ENCODE assay signal across 20 mouse cellular contexts in the genomic region with DNA sequence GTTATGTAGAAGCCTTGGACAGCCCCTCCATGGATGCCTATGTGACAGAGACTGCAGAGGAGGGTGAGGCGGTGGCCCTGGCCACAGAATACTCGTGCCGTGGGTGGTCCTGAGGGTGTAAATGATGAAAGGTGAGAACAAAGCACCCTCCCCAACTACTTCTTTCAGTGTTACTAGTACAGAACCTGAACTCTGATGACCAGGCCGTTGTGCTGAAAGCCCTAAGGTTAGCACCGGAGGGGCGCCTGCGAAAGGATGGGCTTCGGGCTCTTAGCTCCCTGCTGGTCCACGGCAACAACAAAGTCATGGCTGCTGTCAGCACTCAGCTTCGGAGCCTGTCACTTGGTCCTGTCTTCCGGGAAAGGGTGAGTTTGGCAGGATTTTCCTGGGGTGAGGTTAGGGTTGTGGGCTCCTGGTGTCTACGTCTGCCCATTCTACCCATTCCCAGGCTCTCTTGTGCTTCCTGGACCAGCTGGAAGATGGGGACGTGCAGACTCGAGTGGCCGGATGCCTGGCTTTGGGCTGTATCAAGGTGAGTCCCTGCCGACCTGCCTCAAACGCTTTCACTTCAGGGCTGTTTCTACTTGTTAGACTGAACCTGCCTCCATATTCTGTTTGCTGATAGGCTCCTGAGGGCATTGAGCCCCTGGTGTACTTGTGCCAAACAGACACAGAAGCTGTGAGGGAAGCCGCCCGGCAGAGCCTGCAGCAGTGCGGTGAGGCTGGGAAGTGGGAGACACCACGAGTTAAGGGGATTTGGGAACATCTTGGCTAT. TPM values are rescaled to one million over a fixed set of nuclear protein-coding genes. Genes with fewer than 3 reads are reported as not detected.
DNase-seq lines count a peak whose midpoint lies in the region; ATAC-seq and TF ChIP-seq lines count a peak whose summit lies in the region.
"Had no signal": no experiment of that assay in that cellular context is flagged by ENCODE, and none has a peak within 500 bp of the region (broad histone marks: within the 10 kb centered on the region; RNA-seq: fewer than 3 reads in every experiment).

No protein-coding gene starts in this region.

- no peaks in the 10 kb centered on the region for H3K27me3 ChIP-seq in embryonic facial prominence, embryonic 13.5 days
- no peaks in the 10 kb centered on the region for H3K27me3 ChIP-seq in embryonic facial prominence, embryonic 10.5 days (replicated peaks; ENCODE audit: low read depth, poor library complexity, severe bottlenecking)
- H3K27me3 ChIP-seq in hindbrain, embryonic 12.5 days = no peaks in the 10 kb centered on the region
- H3K27me3 ChIP-seq in hindbrain, embryonic 10.5 days (ENCODE audit: insufficient read depth, poor library complexity, severe bottlenecking) = no peaks in the 10 kb centered on the region
- no peaks in the 10 kb centered on the region for H3K27me3 ChIP-seq in midbrain, embryonic 15.5 days (replicated peaks)
- H3K27me3 ChIP-seq in midbrain, postnatal 0 days (ENCODE audit: insufficient read depth, low read length) = no peaks in the 10 kb centered on the region
- H3K27me3 ChIP-seq in limb, embryonic 13.5 days = no peaks in the 10 kb centered on the region
- H3K27me3 ChIP-seq: lung, embryonic 15.5 days had no signal

- no peak overlapping the region for H3K4me2 ChIP-seq in embryonic facial prominence, embryonic 13.5 days
- H3K4me2 ChIP-seq in hindbrain, embryonic 12.5 days (replicated peaks) = no peak overlapping the region
- H3K4me2 ChIP-seq in midbrain, embryonic 15.5 days = no peak overlapping the region
- H3K4me2 ChIP-seq in midbrain, postnatal 0 days (ENCODE audit: low read depth, low read length, poor library complexity, severe bottlenecking) = no peak overlapping the region
- H3K4me2 ChIP-seq in limb, embryonic 13.5 days (replicated peaks) = no peak overlapping the region
- H3K4me2 ChIP-seq: liver, embryonic 11.5 days; lung, embryonic 15.5 days had no signal

- no peak overlapping the region for H3K27ac ChIP-seq in embryonic facial prominence, embryonic 13.5 days
- H3K27ac ChIP-seq in embryonic facial prominence, embryonic 10.5 days (replicated peaks) = no peak overlapping the region
- H3K27ac ChIP-seq in hindbrain, embryonic 12.5 days = peak overlapping the region; percentile 80; the same call in 1 of the 2 replicates
- no peak overlapping the region for H3K27ac ChIP-seq in hindbrain, embryonic 10.5 days
- H3K27ac ChIP-seq in midbrain, embryonic 15.5 days = peak overlapping the region; percentile 53; the same call in 1 of the 2 replicates
- no peak overlapping the region for H3K27ac ChIP-seq in midbrain, postnatal 0 days (ENCODE audit: low read depth, low read length)
- H3K27ac ChIP-seq in limb, embryonic 13.5 days = peak overlapping the region; percentile 35; the same call in 1 of the 2 replicates

- DNase-seq in embryonic facial prominence, embryonic 10.5 days (ENCODE audit: low spot score) = no peak
- DNase-seq in hindbrain, embryonic 10.5 days (ENCODE audit: low spot score) = no peak
- no peak for DNase-seq in midbrain, postnatal 0 days (ENCODE audit: low spot score)
- no peak for DNase-seq in cerebellum, postnatal 36 days
- DNase-seq: adrenal gland, adult 8-10 months; cerebellum, adult 8-10 months; embryo, embryonic 11 days; kidney, adult 9 months had no signal

- 89% methylated on average over 21 of the region's 21 CpGs for WGBS in embryonic facial prominence, embryonic 13.5 days
- WGBS in embryonic facial prominence, embryonic 10.5 days = 91% methylated on average over 21 of the region's 21 CpGs
- 92% methylated on average over 21 of the region's 21 CpGs for WGBS in hindbrain, embryonic 12.5 days
- WGBS in hindbrain, embryonic 10.5 days = 90% methylated on average over 21 of the region's 21 CpGs
- 88% methylated on average over 21 of the region's 21 CpGs for WGBS in midbrain, embryonic 15.5 days
- WGBS in midbrain, postnatal 0 days = 86% methylated on average over 21 of the region's 21 CpGs
- WGBS in limb, embryonic 13.5 days = 88% methylated on average over 21 of the region's 21 CpGs

- H3K36me3 ChIP-seq in embryonic facial prominence, embryonic 13.5 days = peaks cover 82% of the 10 kb centered on the region
- H3K36me3 ChIP-seq in embryonic facial prominence, embryonic 10.5 days (replicated peaks) = peaks cover 72% of the 10 kb centered on the region
- H3K36me3 ChIP-seq in hindbrain, embryonic 12.5 days = peaks cover 62% of the 10 kb centered on the region
- peaks cover 72% of the 10 kb centered on the region for H3K36me3 ChIP-seq in hindbrain, embryonic 10.5 days
- peaks cover 53% of the 10 kb centered on the region for H3K36me3 ChIP-seq in midbrain, embryonic 15.5 days (replicated peaks)
- H3K36me3 ChIP-seq in midbrain, postnatal 0 days (ENCODE audit: insufficient read depth, low read length) = peaks cover 61% of the 10 kb centered on the region
- H3K36me3 ChIP-seq in limb, embryonic 13.5 days = peaks cover 62% of the 10 kb centered on the region

- peaks cover 32% of the 10 kb centered on the region for H3K4me1 ChIP-seq in embryonic facial prominence, embryonic 13.5 days
- peaks cover 44% of the 10 kb centered on the region for H3K4me1 ChIP-seq in embryonic facial prominence, embryonic 10.5 days
- H3K4me1 ChIP-seq in hindbrain, embryonic 12.5 days = peaks cover 42% of the 10 kb centered on the region
- H3K4me1 ChIP-seq in hindbrain, embryonic 10.5 days (replicated peaks) = peaks cover 37% of the 10 kb centered on the region
- peaks cover 14% of the 10 kb centered on the region for H3K4me1 ChIP-seq in midbrain, embryonic 15.5 days
- H3K4me1 ChIP-seq in midbrain, postnatal 0 days (ENCODE audit: insufficient read depth, low read length) = no peaks in the 10 kb centered on the region
- H3K4me1 ChIP-seq in limb, embryonic 13.5 days = peaks cover 40% of the 10 kb centered on the region

- 0 out of 2 replicates have a peak overlapping the region, but pooled peaks have one; percentile 7 for H3K9ac ChIP-seq in embryonic facial prominence, embryonic 13.5 days
- no peak overlapping the region for H3K9ac ChIP-seq in hindbrain, embryonic 12.5 days
- H3K9ac ChIP-seq in midbrain, embryonic 15.5 days = no peak overlapping the region
- H3K9ac ChIP-seq in midbrain, postnatal 0 days (replicated peaks; ENCODE audit: low read length, poor library complexity, severe bottlenecking) = no peak overlapping the region
- no peak overlapping the region for H3K9ac ChIP-seq in limb, embryonic 13.5 days
- H3K9ac ChIP-seq: lung, embryonic 15.5 days had no signal

- no peak for TF ChIP-seq CTCF in midbrain, postnatal 0 days (IDR thresholded peaks at IDR 0.05)

- no peak for ATAC-seq in embryonic facial prominence, embryonic 13.5 days (ENCODE audit: insufficient number of reproducible peaks, insufficient read depth, low FRiP score, low TSS enrichment, low read depth)
- ATAC-seq in hindbrain, embryonic 12.5 days (ENCODE audit: low FRiP score) = no peak
- no peak for ATAC-seq in midbrain, embryonic 15.5 days (replicated peaks)
- no peak for ATAC-seq in midbrain, postnatal 0 days (ENCODE audit: low FRiP score)
- no peak for ATAC-seq in limb, embryonic 13.5 days (ENCODE audit: low FRiP score, low read depth)
- ATAC-seq: midbrain, embryonic 16.5 days had no signal

- H3K9me3 ChIP-seq in embryonic facial prominence, embryonic 13.5 days = no peaks in the 10 kb centered on the region
- H3K9me3 ChIP-seq in embryonic facial prominence, embryonic 10.5 days = no peaks in the 10 kb centered on the region
- H3K9me3 ChIP-seq in hindbrain, embryonic 12.5 days (replicated peaks) = no peaks in the 10 kb centered on the region
- H3K9me3 ChIP-seq in hindbrain, embryonic 10.5 days = no peaks in the 10 kb centered on the region
- no peaks in the 10 kb centered on the region for H3K9me3 ChIP-seq in midbrain, embryonic 15.5 days
- no peaks in the 10 kb centered on the region for H3K9me3 ChIP-seq in midbrain, postnatal 0 days (ENCODE audit: low read length)
- H3K9me3 ChIP-seq in limb, embryonic 13.5 days = no peaks in the 10 kb centered on the region
- H3K9me3 ChIP-seq: lung, embryonic 15.5 days had no signal

- no peak overlapping the region for H3K4me3 ChIP-seq in embryonic facial prominence, embryonic 13.5 days
- H3K4me3 ChIP-seq in embryonic facial prominence, embryonic 10.5 days = no peak overlapping the region
- no peak overlapping the region for H3K4me3 ChIP-seq in hindbrain, embryonic 12.5 days
- H3K4me3 ChIP-seq in hindbrain, embryonic 10.5 days = no peak overlapping the region
- H3K4me3 ChIP-seq in midbrain, embryonic 15.5 days = no peak overlapping the region
- H3K4me3 ChIP-seq in midbrain, postnatal 0 days (ENCODE audit: low read depth, low read length) = no peak overlapping the region
- H3K4me3 ChIP-seq in limb, embryonic 13.5 days = no peak overlapping the region
- H3K4me3 ChIP-seq: heart, adult 2 months; lung, embryonic 15.5 days had no signal

RNA-seq across cellular contexts. Expression of gene Ctcf, which starts 15.2 kb away (rescaled TPM):
- polyA plus RNA-seq in embryonic facial prominence, embryonic 13.5 days (2015; fragmentation: Nextera tagmentation; extraction: Ambion mirVana) = 136 and 146 TPM in 2 replicates
- polyA plus RNA-seq in embryonic facial prominence, embryonic 10.5 days (2016; fragmentation: Nextera tagmentation; extraction: Ambion mirVana) = 136 and 137 TPM in 2 replicates
- polyA plus RNA-seq in hindbrain, embryonic 12.5 days (2016; fragmentation: Nextera tagmentation; extraction: Ambion mirVana) = 132 and 139 TPM in 2 replicates
- 102 and 138 TPM in 2 replicates for polyA plus RNA-seq in hindbrain, embryonic 10.5 days (2016; fragmentation: Nextera tagmentation; extraction: Ambion mirVana)
- 108 and 129 TPM in 2 replicates for polyA plus RNA-seq in midbrain, embryonic 15.5 days (2015; fragmentation: Nextera tagmentation; extraction: Ambion mirVana)
- 40.2 and 44.2 TPM in 2 replicates for total RNA-seq in midbrain, postnatal 0 days (2014; rRNA removed)
- polyA plus RNA-seq in midbrain, postnatal 0 days (2015; fragmentation: Nextera tagmentation; extraction: Ambion mirVana) = 73.0 and 81.9 TPM in 2 replicates
- polyA plus RNA-seq in limb, embryonic 13.5 days (2015; fragmentation: Nextera tagmentation; extraction: Ambion mirVana) = 140 and 142 TPM in 2 replicates

RNA-seq across cellular contexts. Expression of gene Agrp, which starts 16.1 kb away (rescaled TPM):
- polyA plus RNA-seq in embryonic facial prominence, embryonic 13.5 days (2015; fragmentation: Nextera tagmentation; extraction: Ambion mirVana) = 0.90 and 2.1 TPM in 2 replicates
- 0.59 and 0.64 TPM in 2 replicates for polyA plus RNA-seq in embryonic facial prominence, embryonic 10.5 days (2016; fragmentation: Nextera tagmentation; extraction: Ambion mirVana)
- 1.3 TPM in 2 replicates for polyA plus RNA-seq in hindbrain, embryonic 12.5 days (2016; fragmentation: Nextera tagmentation; extraction: Ambion mirVana)
- 0.61 and 0.73 TPM in 2 replicates for polyA plus RNA-seq in hindbrain, embryonic 10.5 days (2016; fragmentation: Nextera tagmentation; extraction: Ambion mirVana)
- polyA plus RNA-seq in midbrain, embryonic 15.5 days (2015; fragmentation: Nextera tagmentation; extraction: Ambion mirVana) = 1.0 and 1.1 TPM in 2 replicates
- total RNA-seq in midbrain, postnatal 0 days (2014; rRNA removed) = not detected in 2 replicates
- 3.2 and 7.6 TPM in 2 replicates for polyA plus RNA-seq in midbrain, postnatal 0 days (2015; fragmentation: Nextera tagmentation; extraction: Ambion mirVana)
- 1.9 and 2.0 TPM in 2 replicates for polyA plus RNA-seq in limb, embryonic 13.5 days (2015; fragmentation: Nextera tagmentation; extraction: Ambion mirVana)
- total RNA-seq: heart, adult 2 months; hematopoietic stem cell, adult 5-6 weeks; layer of hippocampus, adult 18-20 months; left cerebral cortex, postnatal 25 days; neutrophil, adult 5-6 weeks had no signal
- polyA plus RNA-seq: liver, embryonic 11.5 days had no signal

RNA-seq across cellular contexts. Expression of gene Ripor1, which starts 16.1 kb away (rescaled TPM):
- 18.6 and 18.7 TPM in 2 replicates for polyA plus RNA-seq in embryonic facial prominence, embryonic 13.5 days (2015; fragmentation: Nextera tagmentation; extraction: Ambion mirVana)
- 13.5 and 15.9 TPM in 2 replicates for polyA plus RNA-seq in embryonic facial prominence, embryonic 10.5 days (2016; fragmentation: Nextera tagmentation; extraction: Ambion mirVana)
- polyA plus RNA-seq in hindbrain, embryonic 12.5 days (2016; fragmentation: Nextera tagmentation; extraction: Ambion mirVana) = 21.7 and 22.6 TPM in 2 replicates
- polyA plus RNA-seq in hindbrain, embryonic 10.5 days (2016; fragmentation: Nextera tagmentation; extraction: Ambion mirVana) = 17.7 and 23.7 TPM in 2 replicates
- 35.4 and 36.5 TPM in 2 replicates for polyA plus RNA-seq in midbrain, embryonic 15.5 days (2015; fragmentation: Nextera tagmentation; extraction: Ambion mirVana)
- 12.6 and 16.1 TPM in 2 replicates for total RNA-seq in midbrain, postnatal 0 days (2014; rRNA removed)
- 32.6 and 32.7 TPM in 2 replicates for polyA plus RNA-seq in midbrain, postnatal 0 days (2015; fragmentation: Nextera tagmentation; extraction: Ambion mirVana)
- 20.1 and 20.2 TPM in 2 replicates for polyA plus RNA-seq in limb, embryonic 13.5 days (2015; fragmentation: Nextera tagmentation; extraction: Ambion mirVana)

RNA-seq across cellular contexts. Expression of gene Atp6v0d1, which starts 55.3 kb away (rescaled TPM):
- polyA plus RNA-seq in embryonic facial prominence, embryonic 13.5 days (2015; fragmentation: Nextera tagmentation; extraction: Ambion mirVana) = 78.4 and 80.4 TPM in 2 replicates
- polyA plus RNA-seq in embryonic facial prominence, embryonic 10.5 days (2016; fragmentation: Nextera tagmentation; extraction: Ambion mirVana) = 64.7 and 64.9 TPM in 2 replicates
- 117 and 127 TPM in 2 replicates for polyA plus RNA-seq in hindbrain, embryonic 12.5 days (2016; fragmentation: Nextera tagmentation; extraction: Ambion mirVana)
- 90.8 and 119 TPM in 2 replicates for polyA plus RNA-seq in hindbrain, embryonic 10.5 days (2016; fragmentation: Nextera tagmentation; extraction: Ambion mirVana)
- 234 and 240 TPM in 2 replicates for polyA plus RNA-seq in midbrain, embryonic 15.5 days (2015; fragmentation: Nextera tagmentation; extraction: Ambion mirVana)
- total RNA-seq in midbrain, postnatal 0 days (2014; rRNA removed) = 214 and 238 TPM in 2 replicates
- polyA plus RNA-seq in midbrain, postnatal 0 days (2015; fragmentation: Nextera tagmentation; extraction: Ambion mirVana) = 272 and 300 TPM in 2 replicates
- polyA plus RNA-seq in limb, embryonic 13.5 days (2015; fragmentation: Nextera tagmentation; extraction: Ambion mirVana) = 82.5 and 83.5 TPM in 2 replicates

Comparison
In these comparisons a context has a peak if more than half of its experiments do, and no peak if none do; other contexts are left out.
1. H3K27ac ChIP-seq: peak in hindbrain, embryonic 12.5 days (single experiment), midbrain, embryonic 15.5 days (single experiment) and limb, embryonic 13.5 days (single experiment); none in embryonic facial prominence, embryonic 13.5 days (single experiment), embryonic facial prominence, embryonic 10.5 days (single experiment), hindbrain, embryonic 10.5 days (single experiment) and midbrain, postnatal 0 days (single experiment).